Mouse (Mus musculus): ENCODE measurements around the gene Steap3. TPM values are rescaled to one million over a fixed set of nuclear protein-coding genes. Genes with fewer than 3 reads are reported as not detected.
A peak's percentile ranks its signal among the peaks of the same experiment; 100 is the strongest.

Steap3 gene
- total and polyA plus RNA-seq, 2 experiments from 2014 or later = 3.7 to 5.9 TPM

- H3K27me3 ChIP-seq (ENCODE audit: insufficient read depth, low read length) = no peaks in the 10 kb centered on the region
- no peak overlapping the region for H3K4me3 ChIP-seq (ENCODE audit: low read depth, low read length)
- 90% methylated on average over 5 of the region's 5 CpGs for WGBS
- no peaks in the 10 kb centered on the region for H3K4me1 ChIP-seq (ENCODE audit: insufficient read depth, low read length)
- TF ChIP-seq CTCF (IDR thresholded peaks at IDR 0.05) = no peak
- DNase-seq (ENCODE audit: low spot score) = no peak
- no peak overlapping the region for H3K4me2 ChIP-seq (ENCODE audit: low read depth, low read length, poor library complexity, severe bottlenecking)
- no peaks in the 10 kb centered on the region for H3K36me3 ChIP-seq (ENCODE audit: insufficient read depth, low read length)
- H3K27ac ChIP-seq (ENCODE audit: low read depth, low read length) = no peak overlapping the region
- ATAC-seq (ENCODE audit: low FRiP score) = no peak
- H3K9ac ChIP-seq (replicated peaks; ENCODE audit: low read length, poor library complexity, severe bottlenecking) = no peak overlapping the region
- H3K9me3 ChIP-seq (ENCODE audit: low read length) = no peaks in the 10 kb centered on the region
These were observed 111.0 kb downstream of the Steap3 start for GRCm38 (mm10) chr1:120161502-120161901.

GRCm38 (mm10) chr1:120158474-120159127, 113.9 kb downstream of the Steap3 start:
- 89% methylated on average over 9 of the region's 9 CpGs for WGBS

GRCm38 (mm10) chr1:120155325-120155724, 117.2 kb downstream of the Steap3 start:
- no peak overlapping the region for H3K9ac ChIP-seq (replicated peaks; ENCODE audit: low read length, poor library complexity, severe bottlenecking)
- H3K4me2 ChIP-seq (ENCODE audit: low read depth, low read length, poor library complexity, severe bottlenecking) = no peak overlapping the region
- H3K36me3 ChIP-seq (ENCODE audit: insufficient read depth, low read length) = no peaks in the 10 kb centered on the region
- 14% methylated on average over 1 of the region's 1 CpGs for WGBS
- peak; percentile 56 for DNase-seq (ENCODE audit: low spot score)
- no peak overlapping the region for H3K4me3 ChIP-seq (ENCODE audit: low read depth, low read length)
- ATAC-seq (ENCODE audit: low FRiP score) = no peak
- H3K27ac ChIP-seq (ENCODE audit: low read depth, low read length) = no peak overlapping the region
- H3K27me3 ChIP-seq (ENCODE audit: insufficient read depth, low read length) = no peaks in the 10 kb centered on the region
- peak; percentile 74 for TF ChIP-seq CTCF (IDR thresholded peaks at IDR 0.05)
- H3K4me1 ChIP-seq (ENCODE audit: insufficient read depth, low read length) = no peaks in the 10 kb centered on the region
- no peaks in the 10 kb centered on the region for H3K9me3 ChIP-seq (ENCODE audit: low read length)

More at GRCm38 (mm10) chr1:120158474-120159127, 113.9 kb downstream of the Steap3 start:
- no peaks in the 10 kb centered on the region for H3K36me3 ChIP-seq (ENCODE audit: insufficient read depth, low read length)
- no peak overlapping the region for H3K27ac ChIP-seq (ENCODE audit: low read depth, low read length)
- no peaks in the 10 kb centered on the region for H3K4me1 ChIP-seq (ENCODE audit: insufficient read depth, low read length)
- no peak overlapping the region for H3K4me2 ChIP-seq (ENCODE audit: low read depth, low read length, poor library complexity, severe bottlenecking)
- no peaks in the 10 kb centered on the region for H3K27me3 ChIP-seq (ENCODE audit: insufficient read depth, low read length)
- no peak overlapping the region for H3K4me3 ChIP-seq (ENCODE audit: low read depth, low read length)
- no peaks in the 10 kb centered on the region for H3K9me3 ChIP-seq (ENCODE audit: low read length)
- H3K9ac ChIP-seq (replicated peaks; ENCODE audit: low read length, poor library complexity, severe bottlenecking) = no peak overlapping the region
- ATAC-seq (ENCODE audit: low FRiP score) (no peak), DNase-seq (ENCODE audit: low spot score) (no peak)
- no peak for TF ChIP-seq CTCF (IDR thresholded peaks at IDR 0.05)

- Histone ChIP-seq H3K4me3 (ENCODE audit: low read depth, low read length) (no peak overlapping the region), H3K4me1 (ENCODE audit: insufficient read depth, low read length) (no peaks in the 10 kb centered on the region), H3K36me3 (ENCODE audit: insufficient read depth, low read length) (no peaks in the 10 kb centered on the region), H3K9ac (replicated peaks; ENCODE audit: low read length, poor library complexity, severe bottlenecking) (no peak overlapping the region), H3K27me3 (ENCODE audit: insufficient read depth, low read length) (no peaks in the 10 kb centered on the region), H3K9me3 (ENCODE audit: low read length) (no peaks in the 10 kb centered on the region), H3K27ac (ENCODE audit: low read depth, low read length) (no peak overlapping the region), H3K4me2 (ENCODE audit: low read depth, low read length, poor library complexity, severe bottlenecking) (no peak overlapping the region)
- ATAC-seq (ENCODE audit: low FRiP score) (no peak), DNase-seq (ENCODE audit: low spot score) (peak; percentile 36)
- peak; percentile 72 for TF ChIP-seq CTCF (IDR thresholded peaks at IDR 0.05)
These were observed 118.3 kb downstream of the Steap3 start for GRCm38 (mm10) chr1:120154232-120154631.

- Histone ChIP-seq H3K9ac (replicated peaks; ENCODE audit: low read length, poor library complexity, severe bottlenecking) (no peak overlapping the region), H3K4me1 (ENCODE audit: insufficient read depth, low read length) (no peaks in the 10 kb centered on the region), H3K27me3 (ENCODE audit: insufficient read depth, low read length) (no peaks in the 10 kb centered on the region), H3K27ac (ENCODE audit: low read depth, low read length) (no peak overlapping the region), H3K9me3 (ENCODE audit: low read length) (no peaks in the 10 kb centered on the region), H3K4me2 (ENCODE audit: low read depth, low read length, poor library complexity, severe bottlenecking) (no peak overlapping the region), H3K36me3 (ENCODE audit: insufficient read depth, low read length) (no peaks in the 10 kb centered on the region), H3K4me3 (ENCODE audit: low read depth, low read length) (no peak overlapping the region)
- DNase-seq (ENCODE audit: low spot score) = peak; percentile 27
- ATAC-seq (ENCODE audit: low FRiP score) = no peak
- TF ChIP-seq CTCF (IDR thresholded peaks at IDR 0.05) = peak; percentile 58
These were observed 125.5 kb downstream of the Steap3 start for GRCm38 (mm10) chr1:120146994-120147393.

- no peak for TF ChIP-seq CTCF (IDR thresholded peaks at IDR 0.05)
- Histone ChIP-seq H3K9me3 (ENCODE audit: low read length) (no peaks in the 10 kb centered on the region), H3K9ac (replicated peaks; ENCODE audit: low read length, poor library complexity, severe bottlenecking) (no peak overlapping the region), H3K36me3 (ENCODE audit: insufficient read depth, low read length) (no peaks in the 10 kb centered on the region), H3K4me3 (ENCODE audit: low read depth, low read length) (no peak overlapping the region), H3K27me3 (ENCODE audit: insufficient read depth, low read length) (no peaks in the 10 kb centered on the region), H3K4me1 (ENCODE audit: insufficient read depth, low read length) (no peaks in the 10 kb centered on the region), H3K4me2 (ENCODE audit: low read depth, low read length, poor library complexity, severe bottlenecking) (no peak overlapping the region), H3K27ac (ENCODE audit: low read depth, low read length) (no peak overlapping the region)
- DNase-seq (ENCODE audit: low spot score) (no peak), ATAC-seq (ENCODE audit: low FRiP score) (no peak)
- WGBS = 87% methylated on average over 8 of the region's 8 CpGs
These were observed 126.8 kb downstream of the Steap3 start for GRCm38 (mm10) chr1:120145527-120146216.
